Mouse (Mus musculus) c-Kit-positive CD71-negative TER-119-negative erythroid progenitor cells, embryonic 14.5 days (primary cell): Measurements from ENCODE around the gene Slc44a5.
"Not testable (repeated sequence)": the region's sequence is repeated elsewhere in the genome, so short reads cannot be mapped to it uniquely, and the experiment has no call there.

Experiments used
- DNase-seq: peaks from one replicate; pipeline ENCODE4 v3.0.0-alpha.2; 2013; ENCODE audit warnings: low read depth

Gene Slc44a5

DNA sequence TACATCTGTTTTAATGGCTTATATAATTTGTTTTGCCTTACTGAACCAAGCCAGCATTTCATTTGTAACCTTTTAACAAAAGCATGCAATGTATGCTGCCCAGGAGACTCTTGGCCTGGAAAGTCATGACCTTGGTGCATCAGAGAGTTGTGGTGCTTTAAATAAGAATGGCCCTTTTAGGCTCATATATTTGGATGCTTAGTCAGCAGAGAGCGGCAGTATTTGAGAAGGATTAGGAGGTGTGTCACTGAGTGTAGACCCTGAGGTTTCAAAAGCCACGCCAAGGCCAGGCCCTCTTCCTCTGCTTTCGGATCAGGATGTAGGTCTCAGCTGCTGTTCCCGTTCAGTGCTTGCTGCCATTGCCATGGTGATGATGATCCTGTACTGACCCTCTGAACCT lies 3.8 kb upstream of the Slc44a5 start:
- DNase-seq, result no peak

DNA sequence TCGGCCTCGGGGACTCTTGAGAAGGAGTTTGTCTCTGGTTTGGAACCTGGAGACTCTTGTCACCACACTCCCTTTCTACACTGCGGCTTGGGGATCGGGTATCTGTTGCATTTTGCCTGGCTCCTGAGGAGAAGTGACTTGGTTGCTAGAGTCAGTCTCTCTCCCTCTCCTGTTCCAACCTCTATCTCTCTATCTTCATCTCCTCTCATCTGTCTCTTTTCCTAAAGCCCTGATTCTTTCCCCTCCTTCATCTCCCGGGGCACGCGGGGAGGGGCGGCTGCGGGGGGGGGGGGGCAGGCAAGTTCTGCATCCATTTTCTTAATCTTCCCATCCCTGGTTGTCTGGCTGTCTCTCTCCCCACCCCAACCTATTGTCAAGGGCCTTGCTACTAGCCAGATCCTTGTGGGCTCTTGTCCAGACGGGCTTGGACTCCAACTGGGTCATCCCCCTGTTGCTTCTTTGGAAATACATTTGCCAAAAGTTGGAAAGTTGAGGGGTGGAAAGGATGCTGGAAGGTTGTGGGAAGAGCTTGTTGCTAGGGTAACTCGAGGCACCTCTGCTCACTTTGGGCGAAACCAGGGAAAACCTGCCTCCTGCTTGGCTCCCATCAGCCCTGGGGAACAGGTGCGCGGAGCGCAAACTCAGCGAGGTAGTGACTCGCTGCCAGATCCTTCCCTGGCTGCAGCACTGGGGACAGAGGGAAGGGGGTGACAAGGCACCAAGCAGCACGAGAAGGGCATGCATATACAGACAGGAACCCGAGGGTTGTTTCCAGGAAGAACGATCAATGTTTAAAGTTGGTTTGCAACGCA lies 919 bp downstream of the Slc44a5 start:
- no peak for DNase-seq

DNA sequence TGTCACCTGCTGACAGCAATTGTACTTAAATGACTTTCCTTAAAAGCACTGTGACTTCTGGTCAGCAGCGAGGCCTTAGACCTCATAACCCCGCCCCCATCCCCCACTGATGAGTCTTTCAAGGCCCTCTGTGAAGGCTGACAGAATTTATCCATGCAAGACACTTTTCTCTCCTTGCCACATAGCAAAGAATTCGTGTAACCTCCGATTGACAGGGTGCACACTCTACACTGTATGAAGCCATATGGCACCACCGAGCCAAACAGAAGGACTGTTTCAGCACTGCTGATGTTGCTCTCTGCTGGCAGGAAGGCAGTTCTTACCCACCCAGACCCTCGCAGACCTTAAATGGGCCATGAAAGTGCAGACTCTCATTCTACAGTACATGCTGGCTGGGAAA lies 1.8 kb downstream of the Slc44a5 start:
- no peak for DNase-seq

DNA sequence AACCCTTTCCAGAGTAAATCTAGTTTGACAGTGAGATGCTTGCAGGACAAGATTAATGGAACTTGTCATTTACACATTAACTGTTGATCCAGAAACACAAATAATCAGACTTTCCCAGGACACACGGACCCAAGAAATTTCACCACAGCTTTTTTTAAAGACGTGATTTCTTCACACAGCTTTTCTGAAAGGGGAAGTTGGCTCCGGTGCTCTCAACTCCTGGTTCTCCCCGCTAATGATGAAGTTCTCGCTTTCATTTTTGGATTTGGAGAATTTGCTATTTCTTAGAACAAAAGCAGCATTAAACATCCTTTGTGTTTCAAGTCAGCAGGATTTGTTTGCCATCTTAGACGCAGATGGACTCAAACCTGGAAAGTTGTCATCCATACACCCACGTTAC lies 2.6 kb downstream of the Slc44a5 start:
- DNase-seq, result no peak

DNA sequence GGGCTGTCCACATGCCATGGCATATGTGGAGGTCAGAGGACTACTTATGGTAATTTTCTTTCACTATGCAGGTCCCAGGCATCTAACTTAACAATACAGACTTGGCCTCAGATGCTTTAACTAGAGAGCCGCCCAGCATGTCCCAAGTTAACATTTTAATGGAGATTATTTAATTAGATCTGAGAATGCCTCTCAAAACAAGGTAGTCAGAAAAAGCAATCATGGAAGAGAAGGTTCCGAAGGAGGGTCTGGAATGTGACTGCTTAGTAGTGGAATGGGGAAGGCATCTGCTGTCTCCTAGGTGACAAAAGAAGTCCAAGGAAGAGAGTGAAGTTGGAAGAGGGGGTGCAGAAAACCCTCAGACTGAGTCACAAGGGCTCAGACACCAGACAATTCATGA lies 7.4 kb downstream of the Slc44a5 start:
- no peak for DNase-seq

DNA sequence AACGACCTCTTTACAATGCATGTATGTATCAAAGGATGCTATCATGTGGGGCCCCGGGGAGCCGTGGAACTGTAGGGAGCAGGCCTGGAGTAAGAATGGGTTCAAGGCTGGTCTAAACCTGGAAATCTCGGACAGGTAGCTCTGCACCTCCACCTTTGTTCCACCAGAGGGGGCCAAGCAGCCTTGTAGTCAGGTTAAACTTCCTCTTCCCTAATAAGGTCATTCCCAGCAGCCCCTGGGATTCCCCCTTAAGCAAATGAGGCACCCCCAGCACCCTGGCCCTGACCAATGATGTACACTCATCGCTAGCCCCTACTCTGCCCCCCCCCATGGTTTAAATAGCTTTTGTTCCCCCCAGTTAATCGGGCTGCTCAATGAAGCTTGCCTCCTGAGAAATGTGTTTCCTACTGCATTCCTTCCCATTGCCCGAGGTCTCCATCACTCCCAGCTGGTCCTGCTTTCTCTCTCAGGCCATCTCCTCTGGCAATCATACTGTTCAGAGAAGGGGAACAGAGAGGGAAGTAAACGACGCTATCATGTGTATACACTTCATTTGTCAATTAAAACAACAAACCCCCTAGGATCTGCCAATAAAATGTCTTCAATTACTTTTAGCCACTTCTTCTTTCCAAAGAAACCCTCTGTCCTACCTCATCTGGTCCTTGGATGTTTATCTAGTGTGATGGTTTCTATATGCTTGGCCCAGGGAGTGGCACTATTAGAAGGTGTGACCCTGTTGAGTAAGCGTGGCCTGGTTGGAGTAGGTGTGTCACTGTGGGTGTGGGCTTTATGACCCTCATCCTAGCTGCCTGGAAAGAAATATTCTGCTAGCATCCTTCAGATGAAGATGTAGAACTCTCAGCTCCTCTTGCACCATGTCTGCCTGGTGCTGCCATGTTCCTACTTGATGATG lies 11.4 kb downstream of the Slc44a5 start:
- DNase-seq, result no peak

DNA sequence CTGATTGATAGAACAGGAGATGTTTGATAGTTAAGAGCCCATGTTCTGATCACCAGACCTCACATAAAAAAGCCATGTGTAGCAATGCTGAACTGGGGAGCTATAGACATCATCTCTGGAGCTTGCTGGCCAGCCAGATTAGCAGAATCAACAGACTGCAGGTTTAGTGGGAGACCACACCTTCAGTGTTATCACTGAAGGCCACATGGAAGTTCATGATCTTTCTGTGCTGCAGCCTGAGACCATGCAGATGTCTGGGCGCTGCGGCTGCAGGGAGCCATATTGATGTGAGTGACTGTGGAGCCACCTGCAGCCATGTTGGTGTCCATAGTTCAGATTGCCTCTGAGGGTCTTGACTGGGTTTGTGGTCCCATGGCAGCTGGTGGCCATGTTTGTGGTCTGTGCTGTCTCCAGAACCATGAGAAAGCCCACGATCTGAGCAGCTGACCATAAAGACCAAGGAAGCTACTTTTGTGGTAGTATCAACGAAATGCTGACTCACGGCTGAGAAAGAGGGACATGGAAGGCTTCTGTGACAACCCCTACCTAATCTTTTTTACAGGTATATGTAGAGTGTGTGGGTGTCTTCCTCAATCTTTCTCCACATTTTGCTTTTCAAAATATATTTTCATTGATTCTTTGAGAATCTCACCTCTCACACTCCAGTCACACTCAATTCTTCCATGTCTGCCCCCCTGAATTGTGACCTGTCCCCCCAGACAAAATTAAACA lies 26.7 kb downstream of the Slc44a5 start:
- no peak for DNase-seq

DNA sequence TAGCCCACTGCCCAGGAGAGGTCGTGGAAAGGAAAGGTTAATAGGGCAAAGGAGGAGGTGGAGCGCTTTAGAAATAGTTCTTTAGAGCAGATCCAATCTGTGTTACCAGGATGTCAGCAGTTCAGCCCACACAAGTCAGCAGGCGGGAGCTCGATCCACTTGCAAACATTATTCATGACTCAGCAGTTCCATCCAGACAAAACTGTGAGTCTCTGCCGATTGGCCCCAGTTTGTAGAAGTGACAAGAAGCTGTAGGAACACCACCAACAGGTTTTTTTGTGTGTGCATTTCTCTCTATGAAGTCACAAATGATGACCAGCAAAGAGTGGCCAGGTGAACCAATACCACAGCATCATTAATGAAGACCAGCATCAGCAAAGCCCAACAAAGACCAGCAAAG lies 28.1 kb downstream of the Slc44a5 start:
- DNase-seq, result no peak

DNA sequence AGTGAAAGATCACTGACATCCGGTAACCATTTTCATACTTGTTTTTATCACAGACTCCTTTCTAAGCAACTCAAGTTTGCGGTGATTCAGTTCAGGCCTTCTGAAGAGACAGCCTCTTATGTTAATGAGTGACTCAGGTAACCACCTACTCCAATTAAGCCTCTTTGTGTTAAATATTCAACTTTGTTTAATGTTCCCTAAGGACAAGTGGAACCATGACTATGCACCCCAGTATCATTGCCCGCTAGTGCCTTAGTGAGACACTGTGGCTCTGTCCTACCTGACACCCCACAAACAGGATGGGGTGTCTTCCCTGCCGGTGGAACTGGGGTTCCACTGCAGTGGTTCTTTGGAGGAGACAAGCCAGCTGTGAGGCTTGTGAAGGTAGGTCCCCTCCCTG lies 73.6 kb downstream of the Slc44a5 start:
- no peak for DNase-seq

DNA sequence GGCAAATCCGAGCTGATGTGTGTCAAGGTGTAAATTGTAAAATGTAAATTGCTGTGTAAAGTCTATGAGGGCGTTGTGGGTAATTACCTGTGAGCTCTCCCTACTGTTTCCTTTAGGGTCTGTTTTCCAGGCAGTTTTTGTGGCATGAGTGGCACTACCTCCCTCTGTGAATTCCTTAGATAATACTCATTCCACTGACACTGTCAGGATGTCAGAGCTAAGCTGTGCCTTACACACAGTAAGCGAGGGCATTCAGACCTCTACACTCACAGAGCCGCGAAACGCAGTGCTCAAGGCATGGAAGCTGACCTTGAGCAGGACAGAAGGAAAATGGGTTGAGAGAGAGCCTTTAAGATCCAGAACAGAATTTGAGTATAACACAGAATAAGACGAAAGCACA lies 80.1 kb downstream of the Slc44a5 start:
- DNase-seq, result no peak

DNA sequence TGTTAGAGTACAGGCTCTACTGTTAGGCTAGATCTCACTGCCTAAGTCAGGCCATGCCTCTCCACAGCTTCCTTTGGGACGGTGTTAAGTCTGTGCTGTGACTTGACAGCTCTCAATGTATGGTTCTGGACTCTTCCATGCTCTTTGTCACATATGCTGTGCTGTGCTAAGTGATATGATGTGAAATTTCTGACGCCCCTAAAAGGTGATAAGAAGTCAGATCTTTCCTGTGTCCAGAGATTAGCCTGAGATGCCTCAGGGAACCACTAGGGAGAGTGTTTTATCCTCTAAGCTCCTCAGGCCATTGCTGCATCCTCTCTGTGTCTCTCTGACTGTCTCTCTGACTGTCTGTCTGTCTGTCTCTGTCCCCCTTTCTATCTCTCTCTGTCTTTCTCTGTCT lies 84.2 kb downstream of the Slc44a5 start:
- no peak for DNase-seq

DNA sequence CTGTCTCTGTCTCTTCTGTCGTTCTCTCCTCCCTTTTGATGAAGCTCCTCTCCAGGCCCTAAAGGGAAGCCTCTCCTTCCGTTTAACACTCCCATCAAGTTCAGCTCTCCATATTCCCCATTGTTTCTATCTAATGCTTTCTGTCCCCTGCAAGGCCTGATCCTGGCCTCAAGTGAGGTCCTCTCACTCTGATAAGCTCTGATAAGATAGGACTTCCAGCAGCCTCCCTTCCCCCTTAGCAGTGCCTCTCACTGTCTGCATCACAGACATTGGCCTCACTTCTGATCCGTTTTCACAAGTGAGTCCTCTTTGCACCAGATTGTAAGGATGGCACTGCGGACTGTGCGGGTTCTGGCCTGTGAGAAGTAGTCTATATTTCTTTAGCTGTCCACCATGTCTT lies 85.0 kb downstream of the Slc44a5 start:
- DNase-seq, result no peak

DNA sequence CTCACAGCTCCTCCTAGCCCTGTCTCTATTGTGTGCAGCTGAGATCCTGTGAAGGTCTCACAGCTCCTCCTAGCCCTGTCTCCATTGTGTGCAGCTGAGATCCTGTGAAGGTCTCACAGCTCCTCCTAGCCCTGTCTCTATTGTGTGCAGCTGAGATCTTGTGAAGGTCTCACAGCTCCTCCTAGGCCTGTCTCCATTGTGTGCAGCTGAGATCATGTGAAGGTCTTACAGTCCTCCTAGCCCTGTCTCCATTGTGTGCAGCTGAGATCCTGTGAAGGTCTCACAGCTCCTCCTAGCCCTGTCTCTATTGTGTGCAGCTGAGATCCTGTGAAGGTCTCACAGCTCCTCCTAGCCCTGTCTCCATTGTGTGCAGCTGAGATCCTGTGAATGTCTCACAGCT lies 98.8 kb downstream of the Slc44a5 start:
- DNase-seq, result not testable (repeated sequence)

DNA sequence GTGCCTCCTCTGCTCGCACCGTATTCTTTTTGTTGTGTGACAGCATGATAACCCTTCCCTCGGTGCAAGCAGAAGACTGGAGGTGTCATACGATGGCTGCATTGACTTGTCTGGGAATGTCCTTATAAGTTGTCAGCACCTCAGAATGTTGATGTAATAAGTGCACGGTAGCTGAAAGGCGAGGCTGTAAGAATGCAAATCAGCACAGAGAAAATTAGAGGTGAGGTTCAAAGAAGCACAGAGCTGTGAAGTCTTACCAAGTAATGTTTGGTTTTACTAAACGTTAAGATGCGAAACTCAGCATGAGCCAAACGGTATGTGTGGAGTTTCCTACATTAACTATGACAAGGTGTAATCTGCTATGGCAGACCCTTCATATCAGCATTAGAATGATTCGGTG lies 102.5 kb downstream of the Slc44a5 start:
- no peak for DNase-seq

DNA sequence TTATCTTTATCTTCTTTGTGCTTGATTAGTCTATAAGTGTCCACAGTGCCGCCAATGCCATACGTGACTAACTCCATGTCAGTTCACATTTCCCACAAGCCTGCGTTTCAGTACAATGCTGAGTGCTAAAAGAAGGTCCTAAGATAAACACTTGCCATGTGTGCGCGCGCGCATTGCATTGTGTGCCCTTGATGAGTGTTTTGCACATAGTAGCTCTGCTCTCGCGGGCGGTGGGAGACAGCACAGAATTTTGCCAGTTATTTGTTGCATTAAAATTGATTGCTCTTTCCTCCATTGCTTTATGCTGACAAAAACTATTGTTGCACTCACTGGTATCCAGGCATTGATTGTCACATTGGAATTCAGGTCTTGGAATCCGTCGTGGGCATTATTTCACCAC lies 108.5 kb downstream of the Slc44a5 start:
- no peak for DNase-seq

DNA sequence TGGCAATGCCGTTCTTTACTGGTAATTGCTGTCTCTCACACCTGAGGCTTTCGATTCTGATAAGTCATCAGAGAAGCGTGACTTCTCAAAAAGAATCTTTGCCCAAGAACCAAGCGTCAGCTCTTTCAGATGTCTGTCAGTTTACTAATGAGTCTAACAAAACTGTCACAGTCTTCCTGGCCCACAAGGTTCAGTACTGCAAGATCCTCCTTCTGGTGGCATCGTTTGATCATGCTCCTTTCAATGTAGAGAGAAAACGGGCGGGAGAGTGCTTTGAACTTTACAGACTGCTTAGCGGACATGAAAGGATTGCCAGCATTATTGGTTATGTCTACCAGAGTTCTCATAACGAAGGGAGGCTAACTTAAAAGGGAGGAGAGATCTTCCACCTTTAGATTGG lies 109.0 kb downstream of the Slc44a5 start:
- DNase-seq, result no peak

DNA sequence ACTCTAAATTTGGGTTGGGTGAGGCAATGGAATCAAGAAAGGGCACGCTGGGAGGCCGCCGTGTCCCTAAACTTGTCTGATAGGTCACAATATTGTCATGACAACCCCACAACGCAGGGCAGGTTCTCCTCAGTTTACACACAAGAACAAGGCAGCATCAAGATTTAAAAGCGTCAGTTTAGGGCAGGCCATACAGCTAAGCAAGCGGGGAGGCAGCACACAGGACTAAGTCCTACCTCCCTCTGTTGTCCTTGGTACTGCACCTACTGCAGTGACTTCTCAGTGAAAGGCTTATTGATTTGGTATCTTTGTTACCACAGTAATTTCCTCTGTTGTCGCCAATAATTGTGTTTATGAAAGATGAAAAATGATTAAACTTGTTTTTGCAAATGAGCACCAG lies 109.7 kb downstream of the Slc44a5 start:
- no peak for DNase-seq

DNA sequence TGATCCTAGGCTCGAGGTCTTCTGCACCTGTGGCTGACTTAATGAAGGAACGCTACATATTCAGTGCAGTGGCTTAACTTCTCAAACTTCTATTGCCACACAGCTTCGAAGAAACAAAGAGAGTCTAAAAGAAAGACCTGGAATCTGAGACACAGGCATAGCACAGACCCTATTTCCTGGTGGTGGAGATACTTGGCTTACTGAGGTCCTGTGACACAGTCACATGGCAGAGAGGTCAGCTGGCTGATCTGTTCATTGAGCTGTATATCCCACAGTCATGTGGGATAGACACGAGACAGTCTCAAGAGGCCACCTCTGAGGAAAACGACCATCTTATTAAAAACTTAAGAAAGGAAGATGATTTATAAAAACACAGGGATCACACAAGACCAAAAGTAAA lies 116.8 kb downstream of the Slc44a5 start:
- no peak for DNase-seq

DNA sequence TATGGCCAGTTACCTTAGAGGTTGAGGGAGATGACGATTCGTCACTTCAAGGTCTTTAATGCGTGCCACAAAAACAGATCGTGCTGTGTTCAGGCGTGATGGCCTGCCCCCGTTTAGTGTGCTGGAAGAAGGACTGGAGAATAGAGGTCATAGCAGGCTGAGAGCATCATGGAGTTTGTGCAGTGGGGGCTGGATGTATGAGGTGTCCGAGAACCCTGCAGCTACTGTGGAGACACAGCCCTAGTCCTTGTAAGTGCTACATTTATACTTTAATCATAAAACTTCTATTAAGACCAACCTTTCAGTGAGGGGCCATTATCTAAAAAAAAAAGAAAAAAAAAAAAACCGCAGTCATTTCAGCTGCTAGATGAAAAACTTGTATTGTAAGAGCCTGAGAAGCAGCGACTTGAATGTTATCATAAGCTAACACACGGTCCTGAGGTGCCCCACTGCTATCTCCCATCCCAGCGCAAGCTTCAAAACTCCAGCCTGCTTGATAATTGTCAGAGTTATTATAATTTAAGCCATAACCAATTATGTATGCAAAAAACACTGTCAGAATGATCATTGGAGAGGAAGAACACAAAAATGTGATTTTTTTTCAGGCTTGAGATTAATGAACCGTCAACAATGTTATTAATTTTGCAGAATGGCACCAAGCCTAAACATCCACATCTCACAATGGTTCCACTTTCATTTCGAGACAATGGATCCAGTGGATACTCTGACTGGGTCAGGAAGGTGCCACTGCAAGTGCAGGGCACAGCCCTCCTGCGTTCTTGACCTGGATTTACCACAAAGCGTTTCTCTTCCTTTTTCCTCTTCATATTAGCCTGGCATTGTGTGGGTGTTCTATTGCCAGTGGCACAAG lies 118.5 kb downstream of the Slc44a5 start:
- no peak for DNase-seq

DNA sequence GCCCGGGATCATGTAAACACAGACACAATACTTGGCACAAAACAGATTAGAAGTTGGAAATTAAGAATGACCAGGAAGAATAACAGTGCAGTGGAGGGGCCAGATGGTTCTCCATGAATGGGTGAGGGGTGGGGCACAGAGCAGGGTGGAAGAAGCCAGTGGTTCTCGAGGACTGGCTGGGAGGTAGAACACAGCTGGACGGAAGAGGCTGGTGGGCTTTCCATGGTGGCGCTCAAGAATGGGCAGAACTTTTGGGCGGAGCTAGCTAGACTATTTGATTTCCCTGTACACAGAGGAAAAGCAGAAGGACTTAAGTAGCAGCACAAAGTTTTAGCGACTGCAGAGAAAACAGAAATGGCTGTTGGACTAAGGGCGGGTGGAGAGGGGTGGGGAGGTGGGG lies 119.2 kb downstream of the Slc44a5 start:
- DNase-seq, result no peak

DNA sequence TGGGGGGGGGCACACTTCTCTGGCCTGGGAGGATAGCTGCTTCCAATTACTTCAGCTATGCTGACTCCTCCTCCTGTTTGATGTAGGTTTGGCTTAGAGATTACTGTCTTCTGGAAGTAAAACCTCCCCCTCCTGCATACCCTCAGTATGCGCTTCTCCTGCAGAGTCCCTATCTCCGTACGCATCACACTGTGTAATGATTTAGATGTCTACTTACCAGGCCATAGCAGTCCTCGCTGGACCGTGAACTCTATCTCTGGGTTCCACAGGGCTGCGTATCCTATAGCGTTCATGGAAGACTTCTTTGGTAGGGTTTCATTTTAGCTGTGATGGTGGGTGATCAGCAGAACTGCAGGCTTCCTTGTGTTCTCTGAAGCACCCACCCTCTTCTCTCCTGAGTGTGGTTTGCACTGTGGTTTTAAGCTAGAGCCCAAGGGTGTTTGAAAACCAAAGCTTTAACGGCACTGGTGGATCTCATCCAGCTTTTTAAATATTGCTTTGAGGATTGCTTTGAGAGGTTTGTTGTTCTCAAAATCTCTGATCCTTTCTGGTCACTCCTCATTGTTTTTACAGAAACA lies 120.6 kb downstream of the Slc44a5 start:
- DNase-seq, result no peak
